Mouse (Mus musculus) layer of hippocampus, adult 11-12 months (tissue): ENCODE measurements around the gene Sbpl.
"Not testable (repeated sequence)": the region's sequence is repeated elsewhere in the genome, so short reads cannot be mapped to it uniquely, and the experiment has no call there.

ENCODE experiments used
- DNase-seq: peaks from one replicate; pipeline ENCODE4 v3.0.0; 2022; ENCODE audit warnings: low spot score

Gene Sbpl

DNA sequence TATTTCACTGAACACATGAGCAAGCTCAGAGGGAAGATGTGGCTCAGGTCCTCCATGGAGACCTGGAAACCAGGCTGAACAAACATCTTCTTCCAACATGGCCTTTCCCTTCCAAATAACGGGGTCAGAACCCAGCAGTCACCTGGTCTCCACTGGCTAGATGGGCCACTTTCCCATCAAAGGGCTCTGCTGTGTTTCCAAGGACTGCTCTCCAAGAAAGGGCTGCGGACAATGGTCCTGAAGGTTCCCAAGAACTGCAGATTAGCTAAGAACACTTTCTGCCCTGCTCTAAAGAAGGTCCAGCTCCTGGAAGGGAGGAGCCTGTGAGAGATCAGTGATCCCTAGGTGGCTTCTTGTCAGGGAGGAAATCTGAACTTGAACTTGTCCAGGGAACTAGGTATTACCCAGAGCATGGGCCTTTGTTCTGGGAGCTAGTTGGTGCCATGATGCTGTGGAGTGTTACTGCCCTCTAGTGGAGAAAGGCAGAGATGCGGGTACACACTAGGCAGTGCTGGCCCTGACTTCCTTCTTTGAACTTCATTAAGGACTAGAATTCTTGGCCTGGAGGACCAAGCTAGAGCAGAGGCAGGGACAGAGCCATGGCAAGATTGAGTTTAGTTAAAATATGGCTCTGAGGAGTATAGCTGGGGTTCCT, 5.1 kb upstream of the Sbpl start:
- DNase-seq: peak; percentile 90

DNA sequence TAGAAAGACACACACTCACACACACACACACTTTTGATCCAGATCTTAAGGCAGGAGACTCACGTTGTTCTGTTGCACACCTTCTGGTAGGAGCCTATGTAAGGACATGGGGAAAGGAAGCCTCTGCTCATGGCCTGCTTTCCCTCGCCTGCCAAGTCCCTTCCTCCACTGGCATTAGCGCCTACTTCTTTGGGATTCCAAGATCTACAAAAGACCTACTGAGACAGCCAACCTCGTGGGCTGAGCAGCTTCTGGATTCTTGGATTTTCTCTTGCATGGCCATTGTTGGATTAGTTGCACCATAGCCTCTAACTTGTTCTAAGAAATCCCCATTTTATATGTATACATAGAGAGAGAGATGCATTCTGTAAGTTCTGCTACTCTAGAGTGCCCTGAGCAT, 4.2 kb downstream of the Sbpl start:
- not testable (repeated sequence) for DNase-seq

DNA sequence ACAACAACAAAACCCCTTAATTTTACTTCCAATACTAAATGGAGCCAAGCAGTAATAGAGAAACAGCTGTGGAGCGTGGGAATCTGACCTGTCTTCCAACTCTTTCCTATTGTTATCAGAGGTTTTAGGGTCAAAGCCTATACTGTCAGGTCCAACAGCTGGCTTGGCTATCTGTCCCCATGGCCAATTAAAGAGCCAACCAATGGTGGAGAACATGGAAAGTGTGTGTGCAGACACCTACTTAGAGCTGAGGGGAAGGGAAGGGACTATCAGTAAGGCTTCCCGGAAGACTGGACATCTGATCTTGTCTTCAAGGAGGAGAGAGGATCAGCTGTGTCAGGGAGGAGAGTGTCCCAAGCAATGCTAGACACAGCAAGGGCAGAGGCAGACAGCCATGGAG, 6.0 kb downstream of the Sbpl start:
- DNase-seq: no peak

DNA sequence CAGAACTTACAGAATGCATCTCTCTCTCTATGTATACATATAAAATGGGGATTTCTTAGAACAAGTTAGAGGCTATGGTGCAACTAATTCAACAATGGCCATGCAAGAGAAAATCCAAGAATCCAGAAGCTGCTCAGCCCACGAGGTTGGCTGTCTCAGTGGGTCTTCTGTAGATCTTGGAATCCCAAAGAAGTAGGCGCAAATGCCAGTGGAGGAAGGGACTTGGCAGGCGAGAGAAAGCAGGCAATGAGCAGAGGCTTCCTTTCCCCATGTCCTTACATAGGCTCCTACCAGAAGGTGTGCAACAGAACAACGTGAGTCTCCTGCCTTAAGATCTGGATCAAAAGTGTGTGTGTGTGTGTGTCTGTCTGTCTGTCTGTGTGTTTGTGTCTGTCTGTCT, 7.6 kb downstream of the Sbpl start:
- DNase-seq: not testable (repeated sequence)

DNA sequence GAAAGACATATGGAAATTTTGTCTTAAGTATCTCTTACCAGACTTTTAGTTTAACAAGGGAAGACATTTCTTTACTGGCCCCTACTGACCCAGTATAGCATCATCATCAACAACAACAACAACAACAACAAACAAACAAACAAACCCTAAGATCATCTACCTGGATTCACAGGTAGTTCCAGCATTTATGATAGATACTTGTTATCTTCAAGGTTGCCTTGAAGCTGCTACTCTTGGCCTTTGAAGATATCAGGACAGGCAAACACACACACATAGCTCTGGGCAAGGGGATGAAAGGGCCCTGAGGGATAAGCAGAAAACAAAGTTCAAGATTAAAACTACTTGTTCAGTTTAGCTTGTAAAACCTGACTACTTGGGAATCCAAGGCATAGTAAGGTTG, 13.7 kb downstream of the Sbpl start, which contains the start of gene Sbp:
Sbp (plus strand) TSS at position 301 of the 400 bp plus-strand sequence.
- DNase-seq: no peak

DNA sequence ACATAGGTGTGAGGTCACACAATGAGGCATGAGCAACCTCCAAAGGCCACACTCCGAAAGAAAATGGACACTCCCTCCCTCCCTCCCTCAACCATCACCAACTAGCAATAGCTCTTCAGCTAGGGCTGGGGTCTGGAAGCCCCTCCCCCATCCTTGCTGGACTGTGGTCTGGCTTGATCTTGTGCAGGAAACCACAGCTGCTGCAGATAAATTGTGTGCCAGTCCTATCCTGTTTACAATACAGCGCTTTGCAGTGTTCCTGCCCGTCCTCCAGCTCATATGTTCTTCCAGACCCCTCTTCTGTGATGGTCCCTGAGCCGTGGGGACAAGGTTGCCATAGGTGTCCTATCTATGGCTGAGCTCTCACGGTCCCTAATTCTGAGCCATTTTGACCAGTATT, 23.9 kb downstream of the Sbpl start:
- no peak for DNase-seq

DNA sequence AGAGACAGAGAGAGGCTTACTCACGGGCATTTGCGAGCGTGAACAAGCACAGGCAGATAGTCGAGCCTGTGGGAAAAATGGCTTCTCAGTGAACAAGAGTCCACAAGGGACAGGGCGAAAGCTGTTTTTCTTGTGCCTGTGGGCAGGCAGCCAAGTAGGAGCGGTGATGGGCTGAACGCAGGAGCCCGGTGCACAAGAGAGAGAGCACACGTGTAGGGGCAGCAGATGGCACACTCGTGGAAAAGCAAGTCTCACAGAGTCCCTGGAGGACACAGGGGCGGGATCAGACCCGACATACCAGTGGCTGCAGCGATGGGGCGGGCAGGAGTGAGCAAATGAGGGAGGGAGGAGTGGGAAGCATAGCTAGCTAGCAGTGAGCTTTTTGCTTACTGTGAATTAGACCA, 30.0 kb downstream of the Sbpl start:
- peak; percentile 59 for DNase-seq

DNA sequence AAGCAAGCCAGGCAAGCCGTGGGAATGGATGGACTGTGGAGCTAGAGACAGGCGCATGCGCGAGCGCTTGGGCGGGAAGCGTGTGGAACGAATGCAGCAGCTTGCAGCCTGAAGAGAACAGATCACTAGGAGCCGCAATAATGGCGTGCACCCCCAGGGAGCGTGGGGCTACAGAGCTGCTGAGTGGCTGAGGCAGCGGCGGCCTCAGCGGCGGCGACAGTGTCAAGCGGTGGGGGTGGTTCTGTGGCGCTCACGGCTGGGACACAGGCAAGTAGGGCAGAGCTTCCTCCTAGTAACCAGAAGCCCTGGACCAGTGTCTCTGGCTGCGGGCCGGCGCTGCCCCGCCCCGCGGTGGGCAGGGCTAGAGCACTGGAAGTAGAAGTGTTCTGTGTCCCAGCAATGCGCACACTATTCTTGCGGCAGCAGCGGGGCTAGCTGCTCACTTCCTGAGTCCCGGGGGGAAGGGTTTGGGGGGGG, 30.5 kb downstream of the Sbpl start:
- peak; percentile 89 for DNase-seq

DNA sequence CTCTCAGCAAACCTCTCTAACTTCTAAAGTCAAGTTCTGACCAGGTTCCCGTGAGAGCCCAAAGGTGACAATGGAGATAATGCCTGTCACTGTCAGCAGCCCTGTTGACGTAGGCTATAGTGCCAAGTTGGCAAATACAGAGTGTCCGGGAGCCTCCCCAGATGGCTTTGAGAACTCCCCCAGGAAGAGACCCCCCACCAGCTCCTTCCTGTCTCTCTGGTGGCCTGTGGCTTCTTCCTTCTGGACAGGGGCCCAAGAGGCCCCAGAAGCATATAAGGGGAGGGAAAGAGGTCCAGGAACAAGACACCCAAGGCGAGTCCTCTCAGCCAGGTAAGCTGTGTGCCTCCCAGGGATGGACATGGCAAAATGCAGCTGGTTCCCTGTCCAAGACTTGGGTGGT, 37.9 kb downstream of the Sbpl start, which contains the start of gene Dcpp3:
Dcpp3 (plus strand) TSS at position 301 of the 400 bp plus-strand sequence.
- not testable (repeated sequence) for DNase-seq
